Mouse (Mus musculus) intestine, embryonic 16.5 days (tissue): Measurements from ENCODE around the gene Hikeshi. TPM values are rescaled to one million over a fixed set of nuclear protein-coding genes. Genes with fewer than 3 reads are reported as not detected.

Source experiments
- ATAC-seq: fragments of 200-750 bp; cut with Nextera tagmentation; 2 replicates; pipeline ENCODE4 v1.8.0; 2017; ENCODE audit warnings: moderate TSS enrichment, moderate library complexity
- H3K27ac ChIP-seq: fragments of 300-500 bp; sonication (generic); 2 replicates; pipeline ENCODE4 v1.5.1; 2014; ENCODE audit warnings: mild to moderate bottlenecking, low read length
- H3K27me3 ChIP-seq: fragments of 300-500 bp; sonication (generic); replicated peaks from 2 replicates; pipeline ENCODE4 v1.6.1; 2014; ENCODE audit warnings: low read length, control low read depth, mixed read lengths; ENCODE audit not compliant: control insufficient read depth, insufficient read depth
- H3K36me3 ChIP-seq: fragments of 300-500 bp; sonication (generic); 2 replicates; pipeline ENCODE4 v1.6.1; 2014; ENCODE audit warnings: low read length, control low read depth; ENCODE audit not compliant: control insufficient read depth, insufficient read depth
- H3K4me1 ChIP-seq: fragments of 300-500 bp; sonication (generic); 2 replicates; pipeline ENCODE4 v1.6.1; 2014; ENCODE audit warnings: low read length, control low read depth, mixed read lengths; ENCODE audit not compliant: control insufficient read depth, insufficient read depth
- H3K4me2 ChIP-seq: fragments of 300-500 bp; sonication (generic); 2 replicates; pipeline ENCODE4 v1.6.1; 2014; ENCODE audit warnings: low read depth, low read length, control low read depth
- H3K4me3 ChIP-seq: fragments of 300-500 bp; sonication (generic); 2 replicates; pipeline ENCODE4 v1.5.1; 2014; ENCODE audit warnings: mild to moderate bottlenecking, low read length
- H3K9ac ChIP-seq: fragments of 300-500 bp; sonication (generic); 2 replicates; pipeline ENCODE4 v1.6.1; 2014; ENCODE audit warnings: low read depth, low read length
- H3K9me3 ChIP-seq: fragments of 300-500 bp; sonication (generic); 2 replicates; pipeline ENCODE4 v1.6.1; 2016; ENCODE audit warnings: low read length, control low read depth; ENCODE audit not compliant: control insufficient read depth
- WGBS: fragments of 180-500 bp; shearing (Covaris S2); extraction: QIAGEN DNeasy Blood & Tissue Kit; methylation state at CpG from one replicate; pipeline ENCODE4 v1.1.7; 2014; 5-methylcytosine and 5-hydroxymethylcytosine counted together
- polyA plus RNA-seq: library from polyadenylated mRNA; unstranded; fragments of >200 nt; fragmentation: Nextera tagmentation; extraction: Ambion mirVana; gene quantifications from 2 replicates; pipeline ENCODE4 v1.2.1, GENCODE M21; 2015

Hikeshi gene
- polyA plus RNA-seq: 121 and 134 TPM in 2 replicates

- H3K9ac ChIP-seq: peak within 1 kb of the TSS; percentile 81
- WGBS: under 1% methylated on average over 45 of the region's 45 CpGs
- peak; percentile 100 for ATAC-seq
Measured at GRCm38 (mm10) chr7:89940571-89941463, at the start of gene Hikeshi. Hikeshi (minus strand) TSS chr7:89941204.

DNA sequence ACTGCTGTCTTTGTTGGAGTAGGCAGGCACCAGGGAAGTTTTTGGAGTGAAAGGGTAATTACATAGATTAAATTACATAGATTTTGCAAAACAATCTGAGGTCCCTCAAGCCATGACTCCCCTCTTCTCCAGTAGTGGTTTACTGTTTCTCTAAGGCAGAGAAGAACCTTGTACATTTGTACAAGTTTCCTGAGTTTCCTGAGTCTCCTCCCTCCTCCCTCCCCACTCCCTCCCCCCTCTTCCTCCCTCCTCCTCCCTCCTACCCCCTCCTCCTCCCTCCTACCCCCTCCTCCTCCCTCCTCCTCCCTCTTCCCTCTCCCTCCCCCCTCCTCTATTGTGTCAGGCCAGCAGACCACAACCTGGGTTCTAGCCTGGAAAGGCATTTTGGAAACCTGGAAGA, 43.4 kb upstream of the Hikeshi start:
- Histone ChIP-seq H3K9ac (no peak overlapping the region), H3K27me3 (no peaks in the 10 kb centered on the region), H3K36me3 (no peaks in the 10 kb centered on the region), H3K9me3 (no peaks in the 10 kb centered on the region), H3K4me2 (no peak overlapping the region), H3K27ac (no peak overlapping the region), H3K4me1 (no peaks in the 10 kb centered on the region), H3K4me3 (no peak overlapping the region)
- no peak for ATAC-seq

More at GRCm38 (mm10) chr7:89940571-89941463, at the start of gene Hikeshi:
- no peaks in the 10 kb centered on the region for H3K27me3 ChIP-seq
- no peaks in the 10 kb centered on the region for H3K9me3 ChIP-seq
- peak within 1 kb of the TSS; percentile 74 for H3K4me3 ChIP-seq
- H3K4me2 ChIP-seq: peak within 1 kb of the TSS; percentile 56
- no peaks in the 10 kb centered on the region for H3K36me3 ChIP-seq
- H3K4me1 ChIP-seq: 0 out of 2 replicates have a peak, but pooled peaks cover 5% of the 10 kb centered on the region
- H3K27ac ChIP-seq: peak within 1 kb of the TSS; percentile 78

GRCm38 (mm10) chr7:89983441-89983840, 42.4 kb upstream of the Hikeshi start:
- H3K4me3 ChIP-seq: no peak overlapping the region
- H3K9ac ChIP-seq: no peak overlapping the region
- peaks cover 7% of the 10 kb centered on the region; the same call in 1 of the 2 replicates for H3K4me1 ChIP-seq
- H3K4me2 ChIP-seq: no peak overlapping the region
- no peaks in the 10 kb centered on the region for H3K27me3 ChIP-seq
- no peak overlapping the region for H3K27ac ChIP-seq
- H3K9me3 ChIP-seq: no peaks in the 10 kb centered on the region
- H3K36me3 ChIP-seq: no peaks in the 10 kb centered on the region
- ATAC-seq: no peak
- 92% methylated on average over 2 of the region's 2 CpGs for WGBS

GRCm38 (mm10) chr7:89981557-89981956, 40.6 kb upstream of the Hikeshi start:
- H3K4me1 ChIP-seq: peaks cover 7% of the 10 kb centered on the region; the same call in 1 of the 2 replicates
- H3K27ac ChIP-seq: peak overlapping the region; percentile 100
- H3K36me3 ChIP-seq: no peaks in the 10 kb centered on the region
- no peaks in the 10 kb centered on the region for H3K27me3 ChIP-seq
- H3K4me2 ChIP-seq: peak overlapping the region; percentile 80
- H3K9me3 ChIP-seq: no peaks in the 10 kb centered on the region
- peak overlapping the region; percentile 91 for H3K9ac ChIP-seq
- ATAC-seq: peak; percentile 19
- 8% methylated on average over 10 of the region's 10 CpGs for WGBS
- peak overlapping the region; percentile 85 for H3K4me3 ChIP-seq

- H3K9ac ChIP-seq: peak within 1 kb of the TSS; percentile 91
- under 1% methylated on average over 75 of the region's 87 CpGs for WGBS
- peak within 1 kb of the TSS; percentile 85 for H3K4me3 ChIP-seq
- H3K4me1 ChIP-seq: peaks cover 7% of the 10 kb centered on the region; the same call in 1 of the 2 replicates
- H3K4me2 ChIP-seq: peak within 1 kb of the TSS; percentile 80
- H3K27me3 ChIP-seq: no peaks in the 10 kb centered on the region
- peaks cover 5% of the 10 kb centered on the region for H3K36me3 ChIP-seq
- peak; percentile 90 for ATAC-seq
- H3K9me3 ChIP-seq: no peaks in the 10 kb centered on the region
- H3K27ac ChIP-seq: peak within 1 kb of the TSS; percentile 100
Measured at GRCm38 (mm10) chr7:89980485-89981422, 39.8 kb upstream of the Hikeshi start, which contains the start of gene Eed. Eed (minus strand) TSS chr7:89980983.

DNA sequence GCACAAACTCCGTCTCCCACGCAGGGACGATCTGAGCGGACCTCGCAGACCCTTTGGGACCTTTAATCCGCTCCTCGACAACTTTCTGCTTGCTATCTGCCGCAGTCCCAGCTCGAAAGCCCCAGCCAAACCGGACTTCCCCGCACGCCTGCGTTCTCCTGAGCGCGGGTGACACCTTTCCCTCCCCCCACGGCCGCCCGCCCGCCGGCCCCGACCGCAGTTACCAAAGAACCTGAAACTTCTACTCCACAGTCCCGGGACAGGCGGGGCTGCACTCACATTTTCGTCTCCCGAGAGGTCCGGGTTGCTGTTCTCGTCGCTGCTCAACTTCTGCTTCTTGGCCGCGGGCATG, 39.1 kb upstream of the Hikeshi start:
- Histone ChIP-seq H3K9ac (peak overlapping the region; percentile 91), H3K27me3 (no peaks in the 10 kb centered on the region), H3K4me1 (peaks cover 7% of the 10 kb centered on the region; the same call in 1 of the 2 replicates), H3K36me3 (peaks cover 6% of the 10 kb centered on the region), H3K9me3 (no peaks in the 10 kb centered on the region), H3K27ac (peak overlapping the region; percentile 100), H3K4me2 (peak overlapping the region; percentile 65), H3K4me3 (peak overlapping the region; percentile 85)
- ATAC-seq: peak; percentile 67; the same call in 1 of the 2 replicates
- WGBS: 0% methylated on average over 31 of the region's 31 CpGs

- no peaks in the 10 kb centered on the region for H3K9me3 ChIP-seq
- peaks cover 7% of the 10 kb centered on the region; the same call in 1 of the 2 replicates for H3K4me1 ChIP-seq
- H3K4me2 ChIP-seq: peak overlapping the region; percentile 65
- ATAC-seq: 0 out of 2 replicates have a peak, but pooled peaks have one; percentile 4
- H3K27me3 ChIP-seq: no peaks in the 10 kb centered on the region
- peaks cover 6% of the 10 kb centered on the region for H3K36me3 ChIP-seq
- H3K27ac ChIP-seq: peak overlapping the region; percentile 100
- peak overlapping the region; percentile 91 for H3K9ac ChIP-seq
- 3% methylated on average over 23 of the region's 23 CpGs for WGBS
- peak overlapping the region; percentile 85 for H3K4me3 ChIP-seq
Measured at GRCm38 (mm10) chr7:89979432-89980130, 38.6 kb upstream of the Hikeshi start.

GRCm38 (mm10) chr7:89976796-89977195, 35.8 kb upstream of the Hikeshi start:
- no peak overlapping the region for H3K27ac ChIP-seq
- no peak overlapping the region for H3K9ac ChIP-seq
- ATAC-seq: no peak
- 90% methylated on average over 7 of the region's 7 CpGs for WGBS
- H3K4me2 ChIP-seq: no peak overlapping the region
- no peaks in the 10 kb centered on the region for H3K27me3 ChIP-seq
- H3K36me3 ChIP-seq: peaks cover 10% of the 10 kb centered on the region
- H3K4me3 ChIP-seq: no peak overlapping the region
- no peaks in the 10 kb centered on the region for H3K9me3 ChIP-seq
- peaks cover 7% of the 10 kb centered on the region; the same call in 1 of the 2 replicates for H3K4me1 ChIP-seq
